Mouse (Mus musculus) forebrain, embryonic 16.5 days (tissue): ENCODE results near the gene Zbtb3. TPM values are rescaled to one million over a fixed set of nuclear protein-coding genes. Genes with fewer than 3 reads are reported as not detected.

Source experiments
- ATAC-seq: fragments of 200-750 bp; cut with Nextera tagmentation; 2 replicates; pipeline ENCODE4 v1.8.0; 2017; ENCODE audit warnings: mild to moderate bottlenecking, moderate library complexity
- H3K27ac ChIP-seq: fragments of 300-500 bp; sonication (generic); 2 replicates; pipeline ENCODE4 v1.5.1; 2014; ENCODE audit warnings: low read length, control low read depth
- H3K27me3 ChIP-seq: fragments of 300-500 bp; sonication (generic); replicated peaks from 2 replicates; pipeline ENCODE4 v1.6.1; 2014; ENCODE audit warnings: low read length; ENCODE audit not compliant: control insufficient read depth, insufficient read depth
- H3K36me3 ChIP-seq: fragments of 300-500 bp; sonication (generic); 2 replicates; pipeline ENCODE4 v1.6.1; 2014; ENCODE audit not compliant: control insufficient read depth, insufficient read depth
- H3K4me1 ChIP-seq: fragments of 300-500 bp; sonication (generic); replicated peaks from 2 replicates; pipeline ENCODE4 v1.6.1; 2014; ENCODE audit warnings: low read length; ENCODE audit not compliant: control insufficient read depth, insufficient read depth
- H3K4me2 ChIP-seq: fragments of 300-500 bp; sonication (generic); 2 replicates; pipeline ENCODE4 v1.6.1; 2014; ENCODE audit warnings: mild to moderate bottlenecking, low read length, control low read depth
- H3K4me3 ChIP-seq: fragments of 300-500 bp; sonication (generic); replicated peaks from 2 replicates; pipeline ENCODE4 v1.5.1; 2014; ENCODE audit warnings: mild to moderate bottlenecking, low read length, control low read depth
- H3K9ac ChIP-seq: fragments of 300-500 bp; sonication (generic); replicated peaks from 2 replicates; pipeline ENCODE4 v1.6.1; 2014; ENCODE audit warnings: low read depth, low read length, control low read depth
- H3K9me3 ChIP-seq: fragments of 300-500 bp; sonication (generic); 2 replicates; pipeline ENCODE4 v1.6.1; 2016; ENCODE audit warnings: low read length; ENCODE audit not compliant: control insufficient read depth
- WGBS: fragments of 180-500 bp; shearing (Covaris S2); extraction: QIAGEN DNeasy Blood & Tissue Kit; methylation state at CpG from one replicate; pipeline ENCODE4 v1.1.7; 2014; 5-methylcytosine and 5-hydroxymethylcytosine counted together
- polyA plus RNA-seq: library from polyadenylated mRNA; unstranded; fragments of >200 nt; fragmentation: Nextera tagmentation; extraction: Ambion mirVana; gene quantifications from 2 replicates; pipeline ENCODE4 v1.2.1, GENCODE M21; 2015

The Zbtb3 gene
- polyA plus RNA-seq, 1 experiment from 2014 or later: 9.6 TPM

DNA sequence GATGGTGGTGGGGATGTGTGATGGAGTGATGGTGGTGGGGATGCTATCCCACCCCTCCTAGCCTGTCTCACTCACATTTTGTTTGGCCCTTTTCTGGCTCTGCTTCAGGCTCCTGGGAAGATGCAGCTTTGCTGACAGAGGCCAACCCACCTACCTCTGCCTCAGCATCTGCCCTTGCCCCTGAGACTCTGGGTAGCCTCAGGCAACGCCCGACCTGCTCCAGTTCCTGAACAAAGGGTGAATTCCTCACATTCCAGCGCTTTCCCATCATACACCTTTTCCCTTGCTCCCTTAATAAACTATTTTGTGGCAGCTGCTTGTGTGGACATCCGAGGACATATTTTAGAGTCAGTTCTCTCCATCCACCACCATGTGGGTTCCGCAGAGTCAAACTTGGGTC lies 46.0 kb downstream of the Zbtb3 start:
- H3K9me3 ChIP-seq: no peaks in the 10 kb centered on the region
- H3K27me3 ChIP-seq: no peaks in the 10 kb centered on the region
- no peak overlapping the region for H3K27ac ChIP-seq
- no peak overlapping the region for H3K4me2 ChIP-seq
- 0 out of 2 replicates have a peak, but pooled peaks cover 3% of the 10 kb centered on the region for H3K4me1 ChIP-seq
- peaks cover 14% of the 10 kb centered on the region for H3K36me3 ChIP-seq
- H3K4me3 ChIP-seq: no peak overlapping the region
- ATAC-seq: no peak
- 84% methylated on average over 5 of the region's 5 CpGs for WGBS
- no peak overlapping the region for H3K9ac ChIP-seq

GRCm38 (mm10) chr19:8850402-8850901 lies 48.1 kb downstream of the Zbtb3 start, which contains the start of gene Lrrn4cl:
Lrrn4cl (plus strand) TSS chr19:8850768.
- Histone ChIP-seq H3K4me3 (no peak within 1 kb of the TSS), H3K4me1 (no peaks in the 10 kb centered on the region), H3K27ac (no peak within 1 kb of the TSS), H3K4me2 (no peak within 1 kb of the TSS), H3K9me3 (no peaks in the 10 kb centered on the region), H3K9ac (no peak within 1 kb of the TSS), H3K36me3 (peaks cover 14% of the 10 kb centered on the region), H3K27me3 (no peaks in the 10 kb centered on the region)
- ATAC-seq: no peak
- WGBS: 28% methylated on average over 7 of the region's 7 CpGs

DNA sequence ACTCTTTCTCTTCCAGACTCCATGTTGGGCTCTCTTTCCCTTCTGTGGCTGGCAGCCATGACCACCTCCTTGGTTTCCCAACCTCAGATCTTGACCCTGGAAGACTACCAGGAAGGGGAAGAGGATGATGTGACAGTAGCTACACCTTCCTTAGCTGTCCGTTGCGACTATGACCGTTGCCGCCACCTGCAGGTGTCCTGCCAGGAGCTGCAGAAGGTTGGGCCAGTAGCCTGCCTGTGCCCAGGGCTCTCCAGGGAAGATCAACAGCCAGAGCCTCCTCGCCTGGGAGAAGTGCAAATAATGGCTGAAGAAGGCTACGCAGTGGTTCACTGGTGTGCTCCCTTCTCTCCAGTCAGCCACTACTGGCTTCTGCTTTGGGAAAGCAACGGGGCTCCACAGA lies 49.3 kb downstream of the Zbtb3 start:
- H3K27ac ChIP-seq: no peak overlapping the region
- 46% methylated on average over 7 of the region's 7 CpGs for WGBS
- no peaks in the 10 kb centered on the region for H3K9me3 ChIP-seq
- no peaks in the 10 kb centered on the region for H3K27me3 ChIP-seq
- H3K9ac ChIP-seq: no peak overlapping the region
- H3K4me2 ChIP-seq: no peak overlapping the region
- H3K36me3 ChIP-seq: peaks cover 8% of the 10 kb centered on the region
- no peak for ATAC-seq
- H3K4me3 ChIP-seq: no peak overlapping the region
- no peaks in the 10 kb centered on the region for H3K4me1 ChIP-seq

- Histone ChIP-seq H3K9ac (no peak overlapping the region), H3K4me1 (no peaks in the 10 kb centered on the region), H3K27ac (no peak overlapping the region), H3K36me3 (0 out of 2 replicates have a peak, but pooled peaks cover 2% of the 10 kb centered on the region), H3K4me2 (no peak overlapping the region), H3K27me3 (no peaks in the 10 kb centered on the region), H3K9me3 (no peaks in the 10 kb centered on the region), H3K4me3 (no peak overlapping the region)
- 57% methylated on average over 10 of the region's 10 CpGs for whole genome bisulfite sequencing
- ATAC-seq: no peak
These were observed 50.0 kb downstream of the Zbtb3 start for GRCm38 (mm10) chr19:8852236-8852928.

- Histone ChIP-seq H3K27me3 (no peaks in the 10 kb centered on the region), H3K9ac (no peak overlapping the region), H3K9me3 (no peaks in the 10 kb centered on the region), H3K4me2 (no peak overlapping the region), H3K4me3 (no peak overlapping the region), H3K4me1 (no peaks in the 10 kb centered on the region), H3K36me3 (0 out of 2 replicates have a peak, but pooled peaks cover 2% of the 10 kb centered on the region), H3K27ac (no peak overlapping the region)
- no peak for ATAC-seq
- WGBS: 85% methylated on average over 3 of the region's 3 CpGs
These were observed 50.8 kb downstream of the Zbtb3 start for GRCm38 (mm10) chr19:8853117-8853516.

Other genes starting within 250 kb of the Zbtb3 start
- gene Slc22a8, start 211.3 kb upstream of the Zbtb3 start, polyA plus RNA-seq: 9.2 and 11.2 TPM in 2 replicates
- 9.4 and 14.0 TPM in 2 replicates for gene Slc22a6, start 184.5 kb upstream of the Zbtb3 start, polyA plus RNA-seq
- 6.9 and 8.2 TPM in 2 replicates for gene Chrm1, start 138.8 kb upstream of the Zbtb3 start, polyA plus RNA-seq
- 186 TPM in 2 replicates for gene Slc3a2, start 79.2 kb upstream of the Zbtb3 start, polyA plus RNA-seq
- 90.6 and 109 TPM in 2 replicates for gene Wdr74, start 66.7 kb upstream of the Zbtb3 start, polyA plus RNA-seq
- gene 1700092M07Rik, start 61.8 kb upstream of the Zbtb3 start, polyA plus RNA-seq: 2.5 and 2.8 TPM in 2 replicates
- gene Stx5a, start 61.1 kb upstream of the Zbtb3 start, polyA plus RNA-seq: 129 and 136 TPM in 2 replicates
- 200 and 218 TPM in 2 replicates for gene Nxf1, start 45.5 kb upstream of the Zbtb3 start, polyA plus RNA-seq
- 230 and 247 TPM in 2 replicates for gene Tmem223, start 31.6 kb upstream of the Zbtb3 start, polyA plus RNA-seq
- 27.0 and 29.1 TPM in 2 replicates for gene Tmem179b, start 28.1 kb upstream of the Zbtb3 start, polyA plus RNA-seq
- 30.8 and 32.2 TPM in 2 replicates for gene Taf6l, start 16.1 kb upstream of the Zbtb3 start, polyA plus RNA-seq
- 160 and 164 TPM in 2 replicates for gene Polr2g, start 4.0 kb upstream of the Zbtb3 start, polyA plus RNA-seq
- gene Ttc9c, start 16.8 kb downstream of the Zbtb3 start, polyA plus RNA-seq: 71.1 and 72.1 TPM in 2 replicates
- 5.1 and 5.5 TPM in 2 replicates for gene Hnrnpul2, start 17.5 kb downstream of the Zbtb3 start, polyA plus RNA-seq
- not detected in 2 replicates for gene AC129217.1, start 27.2 kb downstream of the Zbtb3 start, polyA plus RNA-seq
- 88.3 and 98.7 TPM in 2 replicates for gene Bscl2, start 34.9 kb downstream of the Zbtb3 start, polyA plus RNA-seq
- 258 and 306 TPM in 2 replicates for gene Gng3, start 36.6 kb downstream of the Zbtb3 start, polyA plus RNA-seq
- 0.45 and 0.57 TPM in 2 replicates for gene Lrrn4cl, start 48.2 kb downstream of the Zbtb3 start, polyA plus RNA-seq
- 172 and 173 TPM in 2 replicates for gene Ubxn1, start 68.9 kb downstream of the Zbtb3 start, polyA plus RNA-seq
- 49.7 and 53.5 TPM in 2 replicates for gene Uqcc3, start 78.4 kb downstream of the Zbtb3 start, polyA plus RNA-seq
- 50.0 and 51.9 TPM in 2 replicates for gene Lbhd1, start 81.2 kb downstream of the Zbtb3 start, polyA plus RNA-seq
- gene Gm49403, start 81.4 kb downstream of the Zbtb3 start, polyA plus RNA-seq: not detected in 2 replicates
- gene 1810009A15Rik, start 86.3 kb downstream of the Zbtb3 start, polyA plus RNA-seq: 49.9 and 50.6 TPM in 2 replicates
- gene Gm49416, start 86.4 kb downstream of the Zbtb3 start, polyA plus RNA-seq: 0.34 TPM in 1 of 2 replicates, not detected in the other
- 41.0 and 45.9 TPM in 2 replicates for gene Ints5, start 90.5 kb downstream of the Zbtb3 start, polyA plus RNA-seq
- 91.7 and 95.1 TPM in 2 replicates for gene Ganab, start 95.5 kb downstream of the Zbtb3 start, polyA plus RNA-seq
- 67.3 and 75.9 TPM in 2 replicates for gene B3gat3, start 117.8 kb downstream of the Zbtb3 start, polyA plus RNA-seq
- 1.7 and 1.8 TPM in 2 replicates for gene Rom1, start 126.8 kb downstream of the Zbtb3 start, polyA plus RNA-seq
- gene Eml3, start 127.0 kb downstream of the Zbtb3 start, polyA plus RNA-seq: 9.7 and 10.5 TPM in 2 replicates
- 175 and 186 TPM in 2 replicates for gene Mta2, start 139.3 kb downstream of the Zbtb3 start, polyA plus RNA-seq
- 33.6 and 35.5 TPM in 2 replicates for gene Tut1, start 151.3 kb downstream of the Zbtb3 start, polyA plus RNA-seq
- gene Eef1g, start 164.5 kb downstream of the Zbtb3 start, polyA plus RNA-seq: 346 and 348 TPM in 2 replicates
- gene Ahnak, start 186.7 kb downstream of the Zbtb3 start, polyA plus RNA-seq: 2.2 and 3.4 TPM in 2 replicates